Mouse (Mus musculus): ENCODE measurements around the gene Rab25.

The Rab25 gene

DNA sequence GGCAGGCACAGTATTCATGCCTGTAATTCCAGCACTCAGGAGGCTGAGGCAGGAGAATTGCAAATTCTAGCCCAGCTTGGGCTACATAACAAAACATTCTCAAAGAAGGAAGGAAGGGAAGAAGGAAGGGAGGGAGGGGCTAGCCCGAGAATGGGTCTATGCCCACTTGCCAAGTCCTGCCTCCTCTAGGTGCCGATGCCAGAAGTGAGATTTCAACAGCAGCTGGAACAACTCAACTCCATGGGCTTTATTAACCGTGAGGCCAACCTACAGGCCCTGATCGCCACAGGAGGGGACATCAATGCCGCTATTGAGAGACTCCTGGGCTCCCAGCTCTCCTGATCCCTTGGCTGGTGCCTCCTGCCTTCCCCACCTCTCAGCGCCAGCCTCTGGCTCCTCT, 19.8 kb upstream of the Rab25 start:
- DNase-seq (ENCODE audit: extremely low spot score, low read depth, low spot score) = no peak

- DNase-seq (ENCODE audit: extremely low spot score, low read depth, low spot score) = no peak
These were observed 18.5 kb upstream of the Rab25 start for GRCm38 (mm10) chr3:88566536-88567061.

GRCm38 (mm10) chr3:88566116-88566515, 18.0 kb upstream of the Rab25 start:
- DNase-seq (ENCODE audit: extremely low spot score, low read depth, low spot score) = no peak

GRCm38 (mm10) chr3:88563966-88564365, 15.9 kb upstream of the Rab25 start:
- no peak for DNase-seq (ENCODE audit: extremely low spot score, low read depth, low spot score)

- no peak for DNase-seq (ENCODE audit: extremely low spot score, low read depth, low spot score)
These were observed 15.3 kb upstream of the Rab25 start for GRCm38 (mm10) chr3:88563442-88563841.

- DNase-seq (ENCODE audit: extremely low spot score, low read depth, low spot score) = no peak
These were observed 13.9 kb upstream of the Rab25 start for GRCm38 (mm10) chr3:88561989-88562388.

DNA sequence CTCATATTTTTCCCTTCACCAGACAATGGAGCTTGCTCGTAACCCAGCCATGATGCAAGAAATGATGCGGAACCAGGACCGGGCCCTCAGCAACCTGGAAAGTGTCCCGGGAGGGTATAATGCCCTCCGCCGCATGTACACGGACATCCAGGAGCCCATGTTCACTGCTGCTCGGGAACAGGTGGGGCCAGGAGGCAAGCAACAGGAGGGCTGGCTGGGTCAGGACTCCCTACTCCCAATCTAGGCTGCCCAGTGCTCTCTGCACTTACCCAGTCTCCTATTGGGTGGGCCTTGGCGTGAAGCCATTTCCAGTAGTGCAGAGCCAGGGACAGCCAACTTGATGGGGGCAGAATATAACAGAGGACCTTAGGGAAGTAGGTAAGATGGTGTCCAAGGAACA, 11.5 kb upstream of the Rab25 start:
- no peak for DNase-seq (ENCODE audit: extremely low spot score, low read depth, low spot score)

GRCm38 (mm10) chr3:88556616-88557015, 8.5 kb upstream of the Rab25 start:
- no peak for DNase-seq (ENCODE audit: extremely low spot score, low read depth, low spot score)

DNA sequence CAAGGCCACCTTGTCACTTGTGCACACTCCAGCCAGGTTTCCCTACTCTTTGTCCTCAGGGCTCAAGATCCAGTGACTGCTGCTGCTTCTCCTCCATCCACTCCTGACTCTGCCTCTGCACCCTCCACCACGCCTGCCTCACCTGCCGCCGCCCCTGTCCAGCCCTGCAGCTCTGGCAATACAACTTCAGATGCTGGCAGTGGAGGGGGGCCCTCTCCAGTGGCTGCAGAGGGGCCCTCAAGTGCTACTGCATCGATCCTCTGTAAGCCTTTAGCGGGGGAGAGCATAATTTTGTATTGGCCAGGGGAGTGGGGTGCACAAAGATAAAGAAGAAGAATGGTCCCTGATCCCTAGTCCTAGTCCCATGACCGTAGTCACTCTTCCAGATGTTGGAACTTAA, 7.6 kb upstream of the Rab25 start:
- DNase-seq (ENCODE audit: extremely low spot score, low read depth, low spot score) = no peak

DNA sequence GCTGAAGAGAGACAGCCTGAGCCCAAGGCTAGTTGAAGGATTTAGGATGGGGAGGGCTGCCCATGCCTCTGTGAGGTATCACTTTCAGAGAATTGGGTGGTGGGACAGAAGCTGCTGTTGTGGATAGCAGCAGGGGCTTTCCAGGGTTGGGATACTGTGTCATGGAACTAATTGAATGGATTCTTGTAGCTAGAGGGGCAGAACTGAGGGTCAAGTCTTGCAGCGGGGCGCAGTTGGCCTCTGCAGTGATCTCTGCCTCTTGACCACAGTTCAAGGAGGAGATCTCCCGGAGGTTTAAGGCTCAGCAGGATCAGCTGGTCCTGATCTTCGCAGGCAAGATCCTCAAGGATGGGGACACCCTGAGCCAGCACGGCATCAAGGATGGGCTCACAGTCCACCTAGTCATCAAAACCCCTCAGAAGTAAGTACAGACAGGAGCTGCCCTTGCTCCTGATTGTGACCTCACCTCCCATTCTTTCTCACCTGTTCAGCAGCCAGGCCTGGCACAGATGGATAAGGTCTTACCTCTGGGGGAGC, 7.0 kb upstream of the Rab25 start:
- DNase-seq (ENCODE audit: extremely low spot score, low read depth, low spot score) = no peak

- no peak for DNase-seq (ENCODE audit: extremely low spot score, low read depth, low spot score)
These were observed 5.9 kb upstream of the Rab25 start for GRCm38 (mm10) chr3:88553880-88554586.

GRCm38 (mm10) chr3:88553525-88553879, 5.4 kb upstream of the Rab25 start, which contains the start of gene Ubqln4:
Gene Ubqln4, plus strand, starts transcription at chr3:88553758.
- DNase-seq (ENCODE audit: extremely low spot score, low read depth, low spot score) = no peak

DNA sequence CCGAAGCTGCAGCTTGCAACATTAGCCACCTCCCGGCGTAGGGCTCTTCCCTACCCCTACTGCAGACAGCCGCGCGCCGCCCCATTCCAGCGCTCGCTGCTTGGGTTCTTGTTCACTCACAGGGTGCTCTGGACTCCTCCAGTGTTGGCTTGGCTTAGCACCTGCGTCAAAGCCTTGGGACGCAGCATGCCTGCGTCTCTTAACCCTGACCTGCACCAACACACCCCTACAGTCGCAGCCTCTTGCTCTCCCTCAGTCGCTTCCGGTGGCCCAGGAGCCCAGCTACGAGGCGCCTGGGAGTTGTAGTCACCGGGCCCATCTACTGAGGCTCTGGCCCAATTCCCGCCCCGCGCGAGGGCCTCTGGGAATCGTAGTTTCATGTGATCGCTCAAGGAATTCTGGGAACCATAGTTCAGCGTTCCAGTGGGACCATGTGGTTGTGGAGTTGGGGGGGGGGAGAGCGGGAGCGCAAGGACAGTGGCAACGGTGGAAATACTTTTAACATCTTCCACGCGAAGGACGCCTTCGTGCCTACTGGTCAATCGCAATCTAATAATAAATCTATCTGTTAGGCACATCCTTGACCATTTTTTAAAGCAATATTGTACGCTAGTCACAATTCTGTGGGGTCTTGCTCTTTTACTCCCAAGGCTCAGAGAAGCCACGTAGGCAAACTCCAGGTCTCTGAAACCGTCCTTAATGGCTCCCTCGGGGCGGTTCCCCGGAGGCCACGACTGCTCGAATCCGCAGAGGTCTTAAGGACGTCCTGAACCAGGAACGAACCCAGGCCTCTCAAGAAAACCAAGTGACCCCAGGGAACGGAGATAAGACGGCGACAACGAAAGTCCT, 4.8 kb upstream of the Rab25 start, which contains the start of gene Lamtor2:
Lamtor2 (minus strand) TSS at position 399 of the 849 bp plus-strand sequence.
- DNase-seq (ENCODE audit: extremely low spot score, low read depth, low spot score) = peak; percentile 97

DNA sequence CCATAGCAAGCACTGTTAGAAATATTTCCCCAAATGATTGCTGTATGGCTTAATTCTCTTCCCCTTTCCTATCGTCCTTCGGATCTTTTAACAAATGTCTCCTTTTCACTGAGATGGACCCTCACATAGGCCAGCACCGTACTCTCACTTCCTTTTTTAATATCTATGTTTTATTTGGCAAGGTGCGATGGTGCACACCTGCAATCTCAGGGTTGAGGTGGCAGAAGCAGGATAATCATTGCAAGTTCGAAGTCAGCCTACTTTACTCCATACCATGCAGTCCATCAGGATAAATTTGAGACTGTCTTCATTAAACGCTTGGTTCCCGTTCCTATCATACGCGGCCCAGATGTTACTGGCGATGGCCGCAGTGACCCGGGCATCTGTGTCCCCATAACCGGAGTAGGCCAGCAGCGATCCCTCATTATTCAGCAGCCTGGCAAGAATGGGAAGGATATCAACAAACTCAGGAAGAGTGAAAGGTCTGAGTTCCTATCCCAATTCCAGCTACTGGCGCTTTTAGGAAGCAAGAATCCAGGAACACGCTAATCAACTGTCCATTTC, 4.1 kb upstream of the Rab25 start:
- no peak for DNase-seq (ENCODE audit: extremely low spot score, low read depth, low spot score)

GRCm38 (mm10) chr3:88551586-88551985, 3.5 kb upstream of the Rab25 start:
- no peak for DNase-seq (ENCODE audit: extremely low spot score, low read depth, low spot score)

DNA sequence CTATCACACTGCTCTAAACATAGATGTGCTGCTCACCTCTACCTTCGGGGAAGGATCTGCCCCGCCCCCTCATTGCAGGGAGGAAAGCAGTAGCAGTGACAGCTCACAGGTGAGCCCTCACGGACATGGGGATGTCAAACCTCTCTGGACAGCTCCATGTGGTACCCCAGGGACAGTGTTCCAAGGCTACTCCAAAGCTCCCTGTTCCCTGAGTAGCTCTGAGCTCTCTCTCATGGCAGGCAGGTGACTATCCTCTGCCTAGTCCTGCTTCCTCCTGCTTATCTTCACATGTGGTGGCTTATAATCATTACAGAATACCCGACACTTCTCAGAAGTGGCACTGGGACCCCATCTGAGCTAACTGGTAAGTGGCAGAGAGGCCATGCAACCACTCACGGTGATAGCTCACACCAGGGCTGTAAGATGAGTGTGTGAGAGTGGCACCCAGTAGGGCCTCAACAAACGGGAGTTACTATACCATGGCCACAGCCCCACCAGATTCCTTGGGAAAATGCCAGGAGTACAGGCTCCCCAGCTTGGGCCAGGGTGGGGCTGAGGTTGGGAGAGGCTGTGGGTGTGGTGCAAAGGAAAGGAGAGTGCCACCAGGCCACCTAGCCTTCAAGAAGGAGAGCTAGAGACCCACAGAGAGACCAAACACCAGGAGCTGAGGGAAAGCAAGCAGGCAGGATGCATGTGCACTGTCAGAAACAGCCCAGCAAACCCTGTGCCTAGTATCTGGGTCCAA, 1.3 kb downstream of the Rab25 start:
- DNase-seq (ENCODE audit: extremely low spot score, low read depth, low spot score) = no peak

DNA sequence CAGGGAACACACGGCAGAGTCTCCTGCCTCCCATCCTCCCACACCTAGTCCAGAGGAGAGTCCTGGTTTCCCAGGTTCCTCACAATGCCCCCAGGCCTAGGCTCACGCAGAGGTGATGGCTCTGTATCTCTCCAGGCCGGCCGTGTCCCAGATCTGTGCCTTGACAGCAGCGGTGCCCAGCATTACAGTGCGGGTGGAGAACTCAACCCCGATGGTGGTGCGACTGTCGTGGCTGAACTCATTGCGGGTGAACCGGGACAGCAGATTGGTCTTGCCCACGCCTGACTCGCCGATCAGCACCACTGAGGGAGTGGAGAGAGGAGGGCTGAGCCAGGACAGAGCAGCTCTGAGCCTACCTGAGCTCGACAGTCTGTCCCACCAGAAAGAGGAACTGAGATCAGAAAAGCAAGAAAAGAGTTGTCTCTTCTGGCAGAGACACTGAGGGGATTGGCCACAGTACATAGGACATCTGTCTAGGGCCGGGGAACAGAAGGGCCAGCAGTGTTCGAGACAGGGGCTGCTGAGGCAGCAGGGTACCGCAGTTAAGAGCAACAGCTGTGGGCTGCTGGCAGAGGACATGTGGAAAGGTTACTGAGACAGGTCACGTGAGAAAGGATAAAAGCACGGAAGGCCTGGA, 3.0 kb downstream of the Rab25 start:
- DNase-seq (ENCODE audit: extremely low spot score, low read depth, low spot score) = no peak

DNA sequence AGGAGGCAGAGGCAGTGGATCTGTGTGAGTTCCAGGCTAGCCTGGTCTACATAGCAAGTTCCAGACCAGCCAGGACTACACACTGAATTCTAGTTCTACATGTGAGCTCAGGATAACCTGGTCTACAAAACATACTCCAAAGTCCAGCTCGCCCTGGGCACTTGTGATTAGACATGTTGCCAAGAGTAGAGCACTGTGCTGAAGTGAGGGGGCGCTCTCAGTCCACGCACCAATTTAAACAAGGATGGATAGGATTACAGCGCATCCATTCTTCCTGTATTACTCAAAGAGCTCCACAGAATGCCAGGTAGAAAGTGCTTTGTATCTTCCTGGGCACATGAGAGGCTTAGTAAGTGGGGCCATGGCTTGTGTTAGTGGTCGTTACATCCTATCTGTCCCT, 3.6 kb downstream of the Rab25 start:
- no peak for DNase-seq (ENCODE audit: extremely low spot score, low read depth, low spot score)

- no peak for DNase-seq (ENCODE audit: extremely low spot score, low read depth, low spot score)
These were observed 4.3 kb downstream of the Rab25 start for GRCm38 (mm10) chr3:88543651-88544410.

DNA sequence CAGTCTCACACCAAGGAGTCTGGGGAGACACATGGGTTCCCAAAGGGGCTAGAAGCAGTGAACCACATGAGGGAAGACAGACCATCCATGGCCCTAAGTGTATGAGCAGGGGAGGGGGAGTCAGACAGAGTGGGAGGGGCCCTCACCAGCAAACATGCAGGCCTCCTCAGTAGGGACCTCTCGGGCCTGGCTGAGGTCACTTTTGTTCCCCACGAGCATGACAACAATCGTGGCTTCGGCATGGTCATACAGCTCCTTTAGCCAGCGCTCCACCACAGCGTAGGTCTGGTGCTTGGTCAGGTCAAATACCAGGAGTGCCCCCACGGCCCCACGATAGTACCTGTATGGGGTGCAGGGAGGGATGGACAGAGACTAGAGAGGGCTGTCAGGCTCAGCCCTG, 4.9 kb downstream of the Rab25 start:
- DNase-seq (ENCODE audit: extremely low spot score, low read depth, low spot score) = no peak

Data from hindlimb bud, embryonic 11.5 days (tissue).